Mouse (Mus musculus): ENCODE results near the gene Usp28.
"Not testable (repeated sequence)": the region's sequence is repeated elsewhere in the genome, so short reads cannot be mapped to it uniquely, and the experiment has no call there.

The Usp28 gene

DNA sequence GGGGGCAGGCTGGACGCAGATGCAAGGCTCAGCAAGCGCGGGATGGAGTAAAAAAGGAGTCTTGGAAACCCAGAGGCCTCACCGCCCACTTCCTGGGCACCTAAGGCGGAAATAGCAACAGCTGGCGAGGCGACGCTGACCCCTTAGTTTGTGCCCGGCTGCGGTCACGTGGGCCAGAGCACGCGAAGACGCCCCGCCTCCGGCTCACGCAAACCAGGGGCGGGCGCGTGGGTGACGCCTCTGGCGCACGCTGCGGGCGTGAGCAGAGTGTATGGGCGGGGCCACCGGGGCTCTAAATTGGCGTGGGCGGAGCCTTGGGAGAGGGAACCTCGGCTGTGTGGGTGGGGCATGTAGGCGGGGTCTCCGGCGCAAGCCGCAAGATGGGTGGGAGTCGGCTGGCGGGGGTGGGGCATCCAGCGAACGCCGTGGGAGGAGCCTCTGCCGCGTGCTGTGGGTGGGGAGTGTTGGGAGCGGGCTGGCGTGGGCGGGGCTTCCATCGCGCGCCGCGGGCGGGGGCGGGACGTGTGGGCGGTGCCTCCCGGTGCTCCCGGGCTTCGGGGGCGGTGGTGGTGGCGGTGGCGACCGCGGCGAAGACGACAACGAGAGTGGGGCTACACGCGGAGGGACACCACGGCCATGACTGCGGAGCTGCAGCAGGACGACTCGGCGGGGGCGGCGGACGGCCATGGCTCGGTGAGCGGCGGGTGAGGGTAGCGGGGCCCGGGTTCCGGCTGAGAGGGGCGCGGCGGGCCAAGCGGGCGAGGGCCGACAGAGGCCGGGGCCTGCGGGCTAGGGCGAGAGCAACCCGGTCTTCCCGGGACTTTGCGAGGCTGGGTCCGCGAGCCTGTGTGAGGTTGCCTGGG lies at the start of gene Usp28:
Gene Usp28, plus strand, starts transcription at position 531 of the 863 bp plus-strand sequence.
- DNase-seq (ENCODE audit: low read depth, low spot score) = peak; percentile 99

- no peak for DNase-seq (ENCODE audit: low read depth, low spot score)
These were observed 42.8 kb upstream of the Usp28 start for GRCm38 (mm10) chr9:48942349-48942748.

- no peak for DNase-seq (ENCODE audit: low read depth, low spot score)
These were observed 37.6 kb upstream of the Usp28 start for GRCm38 (mm10) chr9:48947565-48947964.

GRCm38 (mm10) chr9:48961314-48961713 lies 23.9 kb upstream of the Usp28 start:
- no peak for DNase-seq (ENCODE audit: low read depth, low spot score)

- DNase-seq (ENCODE audit: low read depth, low spot score) = peak; percentile 14
These were observed 23.0 kb upstream of the Usp28 start for GRCm38 (mm10) chr9:48962131-48962530.

- no peak for DNase-seq (ENCODE audit: low read depth, low spot score)
These were observed 20.6 kb upstream of the Usp28 start, which contains the start of gene Htr3b for GRCm38 (mm10) chr9:48964587-48965040. TSS of gene Htr3b (minus strand) at chr9:48964990.

DNA sequence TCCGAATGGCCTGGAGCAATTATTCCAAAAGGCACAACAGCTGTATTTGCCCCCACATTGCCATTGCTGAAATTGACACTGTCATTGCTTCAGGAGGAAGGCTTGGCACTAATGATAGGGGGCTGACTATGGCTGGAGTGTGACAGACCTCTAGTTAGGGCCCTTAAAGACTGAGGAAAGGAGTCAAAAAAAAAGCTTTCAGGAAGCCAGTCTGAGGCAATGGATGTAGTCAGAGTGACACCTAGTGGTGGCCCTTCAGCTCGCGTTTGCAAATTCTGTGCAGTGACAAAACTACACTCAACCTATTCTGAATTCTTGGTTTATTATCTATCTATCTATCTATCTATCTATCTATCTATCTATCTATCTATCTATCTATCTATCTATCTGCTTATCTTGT lies 12.7 kb upstream of the Usp28 start:
- peak; percentile 62 for DNase-seq (ENCODE audit: low read depth, low spot score)

DNA sequence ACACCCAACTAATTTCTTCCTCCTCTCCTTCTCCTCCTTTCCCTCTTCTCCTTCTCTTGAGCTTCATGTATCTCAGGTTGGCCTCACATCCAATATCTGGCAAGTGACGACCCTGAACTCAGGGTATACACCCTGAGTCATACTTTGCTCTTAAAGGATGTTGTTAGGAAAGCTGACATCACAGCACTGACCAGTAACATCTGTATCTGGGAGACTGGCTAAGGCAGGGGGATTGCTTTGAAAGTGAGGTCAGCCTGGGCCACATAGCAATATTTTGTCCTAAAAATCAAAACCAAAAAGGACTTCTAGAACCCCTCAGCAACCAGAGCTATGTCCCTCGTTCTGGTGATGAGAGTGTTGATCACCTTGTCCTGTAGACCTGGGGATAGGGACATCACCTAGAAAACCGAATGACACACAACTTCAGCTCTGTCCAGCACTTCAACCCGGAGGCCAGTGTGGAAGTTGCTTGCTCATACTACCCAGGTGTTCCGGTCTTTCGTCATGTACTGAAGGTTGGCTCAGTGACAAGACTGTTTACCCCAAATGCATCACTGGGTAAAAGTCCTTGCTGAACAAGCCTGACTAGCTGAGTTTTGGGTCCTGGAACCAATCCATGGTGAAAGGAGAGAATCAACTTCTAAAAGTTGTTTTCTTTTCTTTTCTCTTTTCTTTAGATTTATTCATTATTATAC lies 8.4 kb upstream of the Usp28 start:
- no peak for DNase-seq (ENCODE audit: low read depth, low spot score)

DNA sequence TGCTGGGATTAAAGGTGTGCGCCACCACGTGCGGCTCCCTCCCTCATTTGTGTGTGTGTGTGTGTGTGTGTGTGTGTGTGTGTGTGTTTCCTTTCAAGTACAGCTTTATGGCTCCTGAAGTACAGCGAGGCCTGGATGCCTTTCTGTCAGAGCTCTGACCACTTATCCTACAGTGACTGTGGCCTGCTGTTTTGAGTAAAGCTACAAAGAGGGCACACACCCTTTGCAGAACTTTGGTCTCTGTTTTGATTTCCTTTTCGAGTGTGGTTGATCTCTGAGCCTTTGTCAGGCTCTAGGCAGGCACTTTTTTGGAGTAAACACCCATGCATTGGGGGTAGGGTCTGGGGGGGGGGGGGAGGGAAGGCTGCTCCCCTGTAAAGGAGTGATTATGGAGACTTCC lies 4.8 kb upstream of the Usp28 start:
- DNase-seq (ENCODE audit: low read depth, low spot score) = no peak

DNA sequence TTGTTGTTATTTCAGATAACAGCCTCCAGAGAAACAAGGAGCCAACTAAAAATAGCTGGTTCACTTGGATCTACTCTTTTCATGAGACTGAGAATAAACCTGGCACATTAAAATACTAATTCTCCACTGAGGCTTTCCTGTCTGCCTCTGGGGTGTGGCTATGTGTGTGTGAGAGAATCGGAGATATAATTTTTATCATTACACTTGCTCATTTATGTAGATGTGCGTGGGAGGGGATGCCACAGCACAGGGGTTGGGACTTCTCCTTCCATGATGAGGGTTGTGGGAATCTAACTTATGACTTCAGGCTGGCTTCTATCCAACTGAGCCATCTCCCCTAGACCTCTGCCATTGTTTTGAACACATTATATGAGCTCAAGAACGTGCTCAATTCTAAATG lies 4.4 kb upstream of the Usp28 start:
- no peak for DNase-seq (ENCODE audit: low read depth, low spot score)

GRCm38 (mm10) chr9:48981827-48982226 lies 3.3 kb upstream of the Usp28 start:
- DNase-seq (ENCODE audit: low read depth, low spot score) = no peak

DNA sequence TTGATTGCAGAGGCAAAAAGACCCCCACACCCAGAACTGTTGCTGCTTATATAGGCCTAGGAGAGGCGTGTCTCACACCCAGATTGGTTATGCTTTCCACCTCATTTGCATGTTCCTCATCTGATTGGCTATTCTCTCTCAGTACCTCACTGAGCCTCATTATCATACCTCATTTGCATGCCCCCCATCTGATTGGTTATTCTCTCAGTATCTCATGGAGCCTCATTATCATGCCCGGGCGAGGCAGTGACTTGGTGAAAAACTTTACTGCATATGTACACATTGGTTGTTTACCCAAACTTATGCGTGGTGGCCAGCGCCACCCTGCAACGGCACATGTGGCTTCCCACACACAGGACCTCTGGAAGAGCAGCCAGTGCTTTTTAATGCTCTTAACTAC lies 1.4 kb upstream of the Usp28 start:
- not testable (repeated sequence) for DNase-seq (ENCODE audit: low read depth, low spot score)

- no peak for DNase-seq (ENCODE audit: low read depth, low spot score)
These were observed 793 bp upstream of the Usp28 start for GRCm38 (mm10) chr9:48984320-48984844.

DNA sequence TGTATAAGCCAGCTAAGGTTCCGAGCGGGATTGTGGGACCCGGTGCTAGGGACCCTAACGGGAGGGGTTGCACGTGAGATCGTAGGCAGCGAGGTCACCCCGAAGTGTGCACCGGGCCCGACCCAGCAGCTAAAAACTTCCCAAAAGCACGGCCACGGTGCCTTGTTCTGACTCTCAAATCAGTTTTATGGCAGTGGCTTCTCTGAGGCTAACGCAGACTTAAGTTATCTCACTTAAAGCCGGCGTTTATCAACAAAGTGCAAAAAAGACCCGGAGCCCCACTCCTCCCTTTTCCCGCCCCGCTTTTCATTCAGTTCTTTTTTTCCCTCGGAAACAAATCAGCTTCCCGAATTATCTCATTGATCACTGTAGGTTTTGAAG lies 523 bp downstream of the Usp28 start:
- peak; percentile 39 for DNase-seq (ENCODE audit: low read depth, low spot score)

GRCm38 (mm10) chr9:48986616-48987141 lies 1.5 kb downstream of the Usp28 start:
- no peak for DNase-seq (ENCODE audit: low read depth, low spot score)

DNA sequence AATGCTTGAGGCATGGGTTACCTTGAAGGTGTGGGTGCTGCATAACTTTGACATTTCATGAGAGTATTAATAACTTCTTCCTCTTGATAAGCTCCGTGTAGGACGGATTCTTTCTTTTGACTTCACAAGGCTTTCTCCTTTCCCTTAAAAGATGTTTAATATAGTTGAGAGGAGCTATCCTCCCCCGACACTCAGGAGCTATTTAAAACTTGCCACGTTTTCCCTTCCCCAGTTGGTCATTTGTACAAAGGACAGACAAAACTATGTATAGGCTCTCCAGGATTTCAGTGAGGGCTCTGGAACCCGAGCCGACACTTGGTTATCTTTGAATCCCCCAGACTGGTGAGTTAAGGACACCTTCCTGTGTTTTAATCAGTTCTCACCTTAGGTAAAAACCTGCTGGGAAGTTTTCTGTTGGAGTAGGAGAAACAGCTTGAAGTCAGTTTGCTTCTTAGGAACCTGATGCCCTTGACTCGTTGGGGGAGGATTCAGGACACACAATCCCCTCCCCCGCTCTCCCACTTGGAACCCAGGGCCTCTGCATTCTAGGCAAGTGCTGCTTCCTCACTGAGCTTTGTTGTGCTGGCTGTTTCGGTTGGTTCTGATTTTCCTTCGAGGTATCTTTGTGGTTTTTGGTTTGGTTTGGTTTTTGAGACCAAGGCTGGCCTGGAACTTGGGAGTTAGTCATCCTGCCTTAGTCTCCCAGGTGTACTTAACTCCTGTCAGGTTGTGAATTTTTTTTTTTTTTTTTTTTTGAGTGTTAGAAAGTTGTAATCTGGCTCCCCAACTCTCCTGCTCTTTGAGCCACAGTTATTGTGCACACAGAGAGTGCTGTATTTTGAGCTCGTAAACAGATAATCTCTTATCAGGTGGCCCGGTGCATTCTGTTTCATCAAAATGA lies 2.3 kb downstream of the Usp28 start:
- DNase-seq (ENCODE audit: low read depth, low spot score) = peak; percentile 12

DNA sequence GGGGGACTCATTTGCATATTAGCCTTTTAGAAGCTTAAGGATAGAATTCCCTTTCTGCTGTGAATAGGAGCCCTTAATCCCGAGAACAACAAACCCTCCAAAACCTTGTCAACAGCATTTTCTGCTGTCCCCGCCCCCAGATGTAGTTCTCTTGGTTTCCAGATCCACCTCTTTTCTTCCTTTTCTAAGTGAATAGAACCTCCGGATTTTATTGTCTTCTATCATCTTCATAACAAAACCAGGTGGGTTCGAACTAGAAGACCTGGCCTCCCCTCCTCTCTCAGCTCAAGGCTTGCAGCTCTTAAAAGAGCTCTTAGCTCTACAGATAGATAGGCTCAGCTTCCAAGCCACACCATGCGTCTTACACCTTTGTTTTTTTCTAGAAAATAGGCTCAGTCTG lies 6.5 kb downstream of the Usp28 start:
- DNase-seq (ENCODE audit: low read depth, low spot score) = no peak

DNA sequence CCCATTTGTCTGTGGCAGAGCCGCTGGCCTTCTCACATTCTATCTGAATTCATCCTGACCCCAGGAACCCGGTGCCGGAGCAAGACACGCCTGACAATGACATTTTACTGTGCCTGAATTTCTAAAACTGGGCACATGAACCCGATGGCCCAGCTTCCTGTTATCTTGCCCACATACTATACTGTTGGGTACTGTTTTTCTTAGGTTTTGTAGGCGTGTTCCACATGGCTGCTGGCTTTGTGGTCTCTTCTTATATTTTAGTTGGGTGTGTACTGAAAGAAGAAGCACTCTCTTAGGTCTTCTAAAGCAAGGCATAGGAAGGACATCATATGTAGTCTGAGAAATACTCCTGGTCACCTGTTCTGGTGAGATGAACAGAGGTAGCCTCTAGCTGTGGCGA lies 9.6 kb downstream of the Usp28 start:
- no peak for DNase-seq (ENCODE audit: low read depth, low spot score)

GRCm38 (mm10) chr9:48995735-48996134 lies 10.6 kb downstream of the Usp28 start:
- no peak for DNase-seq (ENCODE audit: low read depth, low spot score)

- no peak for DNase-seq (ENCODE audit: low read depth, low spot score)
These were observed 14.1 kb downstream of the Usp28 start for GRCm38 (mm10) chr9:48999256-48999655.

DNA sequence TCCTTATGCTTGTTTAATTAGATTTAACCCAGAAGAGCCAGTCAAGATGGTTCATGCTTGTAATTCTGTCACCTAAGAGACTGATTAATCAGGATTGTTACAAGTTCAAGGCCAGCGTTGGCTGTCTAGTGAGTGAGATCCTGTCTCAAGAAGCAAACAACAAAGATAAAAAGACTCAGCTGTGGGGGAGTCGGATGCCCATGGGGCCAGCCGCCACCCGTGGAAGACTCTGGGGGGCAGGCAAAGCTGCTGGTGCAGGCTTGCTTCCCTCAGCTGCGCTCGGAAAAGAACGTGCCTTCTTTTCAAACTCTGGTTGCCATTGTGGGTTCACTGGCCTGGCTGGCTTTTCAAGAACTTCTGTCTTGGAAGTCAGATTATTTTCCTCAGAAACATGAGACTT lies 30.6 kb downstream of the Usp28 start:
- DNase-seq (ENCODE audit: low read depth, low spot score) = no peak

All from mesoderm, embryonic 11.5 days (tissue).